Mouse (Mus musculus) heart, postnatal 0 days (tissue): ENCODE data around the gene Negr1. TPM values are rescaled to one million over a fixed set of nuclear protein-coding genes. Genes with fewer than 3 reads are reported as not detected.

Experiments used
- ATAC-seq: fragments of 200-750 bp; cut with Nextera tagmentation; 2 replicates; pipeline ENCODE4 v1.8.0; 2017; ENCODE audit warnings: low read depth, moderate number of reproducible peaks, moderate library complexity; ENCODE audit not compliant: insufficient read depth
- DNase-seq: peaks from one replicate; pipeline ENCODE4 v3.0.0-alpha.2; 2016; ENCODE audit warnings: low spot score
- H3K27ac ChIP-seq: fragments of 300-500 bp; sonication (generic); 2 replicates; pipeline ENCODE4 v1.5.1; 2014; ENCODE audit warnings: low read depth, mild to moderate bottlenecking
- H3K27me3 ChIP-seq: fragments of 300-500 bp; sonication (generic); 2 replicates; pipeline ENCODE4 v1.6.1; 2014; ENCODE audit warnings: low read length, mixed read lengths; ENCODE audit not compliant: control insufficient read depth, insufficient read depth
- H3K36me3 ChIP-seq: fragments of 300-500 bp; sonication (generic); replicated peaks from 2 replicates; pipeline ENCODE4 v1.6.1; 2014; ENCODE audit warnings: low read length, mixed read lengths; ENCODE audit not compliant: control insufficient read depth, insufficient read depth
- H3K4me1 ChIP-seq: fragments of 300-500 bp; sonication (generic); 2 replicates; pipeline ENCODE4 v1.6.1; 2014; ENCODE audit warnings: antibody characterized with exemption; ENCODE audit not compliant: control insufficient read depth, insufficient read depth
- H3K4me2 ChIP-seq: fragments of 300-500 bp; sonication (generic); 2 replicates; pipeline ENCODE4 v1.6.1; 2014; ENCODE audit warnings: low read depth, mild to moderate bottlenecking, low read length, moderate library complexity
- H3K4me3 ChIP-seq: fragments of 300-500 bp; sonication (generic); 2 replicates; pipeline ENCODE4 v1.5.1; 2014; ENCODE audit warnings: low read depth, low read length
- H3K9ac ChIP-seq: fragments of 300-500 bp; sonication (generic); replicated peaks from 2 replicates; pipeline ENCODE4 v1.6.1; 2014; ENCODE audit warnings: low read depth, low read length, mixed read lengths
- H3K9me3 ChIP-seq: fragments of 300-500 bp; sonication (generic); replicated peaks from 2 replicates; pipeline ENCODE4 v1.6.1; 2016; ENCODE audit warnings: low read length; ENCODE audit not compliant: control insufficient read depth
- CTCF ChIP-seq: IDR thresholded peaks from 2 replicates; pipeline ENCODE4 v1.5.1; 2016; ENCODE audit warnings: antibody characterized with exemption, control low read depth, low read depth
- EP300 ChIP-seq: IDR thresholded peaks from 2 replicates; pipeline ENCODE4 v1.6.1; 2016; ENCODE audit warnings: antibody characterized with exemption, low read depth
- WGBS: fragments of 180-500 bp; shearing (Covaris S2); extraction: QIAGEN DNeasy Blood & Tissue Kit; methylation state at CpG from one replicate; pipeline ENCODE4 v1.1.7; 2014; 5-methylcytosine and 5-hydroxymethylcytosine counted together
- polyA plus RNA-seq: library from polyadenylated mRNA; unstranded; fragments of >200 nt; fragmentation: Nextera tagmentation; extraction: Ambion mirVana; gene quantifications from 2 replicates; pipeline ENCODE4 v1.2.1, GENCODE M21; 2015
- total RNA-seq: library from RNA; depleted of rRNA; stranded (reverse); fragments of >200 nt; gene quantifications from 2 replicates; pipeline ENCODE4 v1.2.3, GENCODE M21; 2014; ENCODE audit warnings: low replicate concordance

The Negr1 gene
- total and polyA plus RNA-seq, 2 experiments from 2014 or later = 0.55 to 2.0 TPM

DNA sequence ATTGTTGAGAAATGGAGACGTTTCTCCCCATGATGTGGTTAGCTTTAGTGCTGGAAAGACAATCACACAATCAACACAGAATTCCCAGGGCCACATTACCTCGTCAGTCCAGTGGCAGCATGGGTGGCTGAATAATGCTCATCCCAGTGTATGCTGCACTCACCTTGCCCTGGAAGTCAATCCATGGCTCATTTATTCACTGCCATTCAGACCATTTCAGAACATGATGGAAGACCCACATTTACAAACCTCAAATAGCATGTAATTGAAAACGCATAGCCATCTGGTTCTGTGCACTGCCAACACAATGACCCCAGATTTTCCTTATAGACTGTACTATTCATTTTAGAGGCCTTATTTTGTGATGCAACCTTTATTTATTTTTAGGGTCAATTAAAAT, 203.4 kb downstream of the Negr1 start:
- TF ChIP-seq CTCF = no peak
- no peak for TF ChIP-seq EP300
- ATAC-seq = no peak
- Histone ChIP-seq H3K4me2 (no peak overlapping the region), H3K9ac (no peak overlapping the region), H3K4me3 (no peak overlapping the region), H3K27ac (no peak overlapping the region), H3K9me3 (no peaks in the 10 kb centered on the region), H3K36me3 (no peaks in the 10 kb centered on the region), H3K4me1 (peaks cover 6% of the 10 kb centered on the region; the same call in 1 of the 2 replicates), H3K27me3 (no peaks in the 10 kb centered on the region)
- no peak for DNase-seq
- 82% methylated on average over 3 of the region's 3 CpGs for WGBS

DNA sequence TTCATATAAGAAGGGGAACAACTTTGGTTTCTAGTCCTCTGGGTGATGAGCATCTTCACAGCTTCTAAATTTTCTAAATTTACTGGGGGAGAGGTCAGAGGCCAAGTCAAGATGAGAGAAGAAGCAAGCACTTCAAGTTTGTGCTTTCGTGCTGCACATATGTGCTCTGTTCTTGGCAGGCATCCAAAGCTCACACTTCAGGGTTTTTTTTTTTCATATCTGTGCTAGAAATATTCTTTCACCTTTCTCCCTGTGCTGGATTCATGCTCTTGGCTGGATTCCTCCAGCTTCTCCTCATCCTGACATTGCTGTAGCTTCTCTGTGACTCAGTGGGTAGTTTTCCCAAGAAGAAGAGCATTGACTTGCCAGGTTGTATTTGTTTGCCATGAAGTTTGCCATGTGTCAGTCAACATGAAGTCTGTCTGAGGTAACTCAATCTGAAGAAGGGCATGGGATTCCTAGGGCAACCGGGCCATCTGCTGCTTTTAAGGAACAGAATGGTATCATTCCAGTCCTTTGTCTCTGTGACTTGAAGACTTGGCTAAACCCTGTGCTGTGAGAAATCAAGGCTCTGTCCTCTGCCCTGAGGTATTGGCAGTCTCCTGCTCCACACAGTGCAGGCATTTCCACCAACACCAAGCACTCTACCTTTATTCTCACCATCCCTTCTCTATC, 204.7 kb downstream of the Negr1 start:
- Histone ChIP-seq H3K27ac (no peak overlapping the region), H3K9ac (no peak overlapping the region), H3K36me3 (no peaks in the 10 kb centered on the region), H3K4me1 (peaks cover 6% of the 10 kb centered on the region; the same call in 1 of the 2 replicates), H3K27me3 (no peaks in the 10 kb centered on the region), H3K4me3 (no peak overlapping the region), H3K9me3 (no peaks in the 10 kb centered on the region), H3K4me2 (no peak overlapping the region)
- 17% methylated on average over 2 of the region's 2 CpGs for WGBS
- no peak for ATAC-seq
- TF ChIP-seq EP300 (no peak), CTCF (no peak)
- peak; percentile 16 for DNase-seq

- ATAC-seq (no peak), DNase-seq (no peak)
- TF ChIP-seq CTCF = no peak
- TF ChIP-seq EP300 = no peak
- Histone ChIP-seq H3K4me3 (no peak overlapping the region), H3K4me2 (no peak overlapping the region), H3K9ac (no peak overlapping the region), H3K4me1 (no peaks in the 10 kb centered on the region), H3K27me3 (no peaks in the 10 kb centered on the region), H3K36me3 (no peaks in the 10 kb centered on the region), H3K27ac (no peak overlapping the region), H3K9me3 (no peaks in the 10 kb centered on the region)
- WGBS = 92% methylated on average over 2 of the region's 2 CpGs
These were observed 210.0 kb downstream of the Negr1 start for GRCm38 (mm10) chr3:156771626-156772025.

GRCm38 (mm10) chr3:156772057-156772456, 210.5 kb downstream of the Negr1 start:
- Histone ChIP-seq H3K27ac (no peak overlapping the region), H3K4me2 (no peak overlapping the region), H3K4me3 (no peak overlapping the region), H3K9ac (no peak overlapping the region), H3K27me3 (no peaks in the 10 kb centered on the region), H3K9me3 (no peaks in the 10 kb centered on the region), H3K36me3 (no peaks in the 10 kb centered on the region), H3K4me1 (no peaks in the 10 kb centered on the region)
- 48% methylated on average over 1 of the region's 1 CpGs for WGBS
- ATAC-seq (no peak), DNase-seq (no peak)
- TF ChIP-seq CTCF = peak; percentile 49
- no peak for TF ChIP-seq EP300

DNA sequence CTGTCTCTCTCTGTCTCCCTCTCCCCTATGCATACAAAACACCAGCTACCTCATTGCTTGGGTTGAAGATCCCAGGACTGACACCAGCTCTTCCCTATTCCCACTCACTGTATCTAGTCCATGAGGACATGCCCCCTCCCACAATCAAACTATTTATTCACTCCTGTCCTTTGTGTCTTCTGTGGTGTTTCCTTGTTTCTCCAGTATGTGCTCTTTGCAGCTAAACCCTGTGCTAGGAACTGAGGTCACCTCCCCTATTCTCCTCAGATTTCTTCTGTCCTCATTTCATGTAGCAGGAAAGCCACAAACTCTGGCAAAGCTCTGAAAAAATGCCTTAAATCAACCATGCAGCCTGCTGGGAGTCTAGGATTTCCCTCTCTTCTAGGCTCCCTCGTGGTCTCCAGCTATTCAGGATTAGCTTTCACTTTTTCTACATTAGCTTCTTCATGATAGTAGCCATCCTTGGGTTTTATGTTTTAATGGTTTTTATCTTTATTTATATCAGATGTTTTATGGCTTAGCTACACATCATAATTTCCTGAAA, 222.8 kb downstream of the Negr1 start:
- Histone ChIP-seq H3K36me3 (no peaks in the 10 kb centered on the region), H3K9ac (no peak overlapping the region), H3K4me1 (no peaks in the 10 kb centered on the region), H3K9me3 (no peaks in the 10 kb centered on the region), H3K27me3 (no peaks in the 10 kb centered on the region), H3K4me2 (no peak overlapping the region), H3K27ac (no peak overlapping the region), H3K4me3 (no peak overlapping the region)
- 53% methylated on average over 1 of the region's 1 CpGs for WGBS
- ATAC-seq (no peak), DNase-seq (no peak)
- TF ChIP-seq EP300 (no peak), CTCF (no peak)

DNA sequence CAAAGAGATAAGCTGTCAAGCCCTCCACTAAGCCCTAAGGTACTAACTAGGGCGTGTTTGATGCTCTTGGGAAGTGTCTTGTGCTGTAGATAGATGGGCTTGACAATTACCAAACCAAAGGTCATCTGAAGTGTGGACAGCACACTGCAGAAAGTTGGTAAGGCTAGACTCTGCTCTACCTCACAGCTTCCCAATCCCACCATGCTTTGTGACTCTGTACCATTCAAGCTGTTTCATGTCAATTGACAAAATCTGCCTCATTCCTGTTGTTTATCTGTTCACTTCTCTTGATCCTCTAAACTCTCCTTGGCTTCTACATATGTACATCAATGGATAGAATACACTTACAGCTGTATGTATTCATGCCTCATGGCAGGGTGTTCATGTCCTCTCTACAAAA, 224.8 kb downstream of the Negr1 start:
- WGBS = 64% methylated on average over 1 of the region's 1 CpGs
- Histone ChIP-seq H3K4me1 (no peaks in the 10 kb centered on the region), H3K4me3 (no peak overlapping the region), H3K9me3 (no peaks in the 10 kb centered on the region), H3K4me2 (no peak overlapping the region), H3K27ac (no peak overlapping the region), H3K36me3 (no peaks in the 10 kb centered on the region), H3K27me3 (no peaks in the 10 kb centered on the region), H3K9ac (no peak overlapping the region)
- DNase-seq (no peak), ATAC-seq (no peak)
- no peak for TF ChIP-seq EP300
- no peak for TF ChIP-seq CTCF
